In the genomic region with DNA sequence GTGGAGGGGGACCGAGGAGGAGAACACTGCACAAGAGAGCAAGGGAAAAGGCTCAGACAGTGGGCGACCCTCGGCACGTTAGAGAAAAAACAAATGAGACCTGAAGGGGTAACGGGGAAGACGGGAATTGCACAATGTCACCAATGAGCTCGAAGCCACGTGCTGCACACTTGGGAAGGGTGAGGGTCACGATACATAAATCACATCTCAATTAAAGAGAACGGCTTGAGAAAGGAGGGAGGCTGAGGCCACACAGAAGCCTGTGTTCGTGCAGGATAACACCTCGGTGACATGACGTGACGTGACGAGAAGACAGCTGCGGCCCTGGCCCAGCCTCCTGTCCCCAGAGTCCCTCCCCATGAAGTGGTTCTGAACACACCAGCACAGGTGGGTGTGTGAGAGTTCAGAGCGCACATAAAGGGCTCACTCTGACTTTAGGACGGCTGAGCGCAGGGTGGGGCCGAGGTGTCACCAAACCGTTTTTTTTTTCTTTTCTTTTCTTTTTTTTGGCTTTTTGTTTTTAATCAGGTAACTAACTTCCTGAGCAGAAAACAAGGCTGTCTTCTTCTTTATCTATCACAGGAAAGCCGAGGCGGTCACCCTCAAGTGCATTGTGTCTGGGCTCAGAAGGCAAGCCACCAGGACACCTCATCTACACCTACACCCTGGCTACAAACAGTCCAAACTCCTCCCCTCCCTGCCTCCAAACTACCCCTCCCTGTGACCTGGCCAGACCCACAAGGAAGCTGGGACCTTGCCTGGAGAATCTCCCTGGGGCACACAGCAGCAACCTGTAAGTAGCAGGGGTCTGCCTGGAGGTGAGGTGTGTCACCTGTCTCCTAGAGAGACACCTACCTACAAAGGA, we compare ENCODE assay signal across 13 mouse cellular contexts. TPM values are rescaled to one million over a fixed set of nuclear protein-coding genes. Genes with fewer than 3 reads are reported as not detected.
DNase-seq lines count a peak whose midpoint lies in the region; ATAC-seq and TF ChIP-seq lines count a peak whose summit lies in the region.
"Had no signal": no experiment of that assay in that cellular context is flagged by ENCODE, and none has a peak within 500 bp of the region (broad histone marks: within the 10 kb centered on the region; RNA-seq: fewer than 3 reads in every experiment).

No protein-coding gene starts in this region.

- no peaks in the 10 kb centered on the region for H3K36me3 ChIP-seq in kidney, postnatal 0 days (ENCODE audit: insufficient read depth, low read length)
- H3K36me3 ChIP-seq in liver, embryonic 12.5 days = peaks cover 16% of the 10 kb centered on the region
- peaks cover 60% of the 10 kb centered on the region for H3K36me3 ChIP-seq in hindbrain, embryonic 10.5 days
- H3K36me3 ChIP-seq in midbrain, embryonic 14.5 days (ENCODE audit: control insufficient read depth, insufficient read depth, low read length) = no peaks in the 10 kb centered on the region
- H3K36me3 ChIP-seq in lung, postnatal 0 days (ENCODE audit: insufficient read depth, low read length) = no peaks in the 10 kb centered on the region

- no peak overlapping the region for H3K27ac ChIP-seq in kidney, postnatal 0 days
- peak overlapping the region; percentile 98 for H3K27ac ChIP-seq in liver, embryonic 12.5 days
- no peak overlapping the region for H3K27ac ChIP-seq in hindbrain, embryonic 10.5 days
- H3K27ac ChIP-seq in midbrain, embryonic 14.5 days (replicated peaks; ENCODE audit: low read depth, low read length) = no peak overlapping the region
- no peak overlapping the region for H3K27ac ChIP-seq in lung, postnatal 0 days (ENCODE audit: low read length)
- H3K27ac ChIP-seq: midbrain, embryonic 13.5 days had no signal

- no peaks in the 10 kb centered on the region for H3K9me3 ChIP-seq in kidney, postnatal 0 days (replicated peaks; ENCODE audit: low read length)
- H3K9me3 ChIP-seq in liver, embryonic 12.5 days (replicated peaks) = peaks cover 8% of the 10 kb centered on the region
- H3K9me3 ChIP-seq in hindbrain, embryonic 10.5 days = peaks cover 7% of the 10 kb centered on the region; the same call in 1 of the 2 replicates
- H3K9me3 ChIP-seq in midbrain, embryonic 14.5 days (ENCODE audit: control insufficient read depth, low read length) = no peaks in the 10 kb centered on the region
- H3K9me3 ChIP-seq in lung, postnatal 0 days (ENCODE audit: low read length) = no peaks in the 10 kb centered on the region
- H3K9me3 ChIP-seq: midbrain, embryonic 13.5 days had no signal

- no peak for TF ChIP-seq EP300 in lung, postnatal 0 days (IDR thresholded peaks at IDR 0.05)

- peak; percentile 31 for DNase-seq in kidney, postnatal 0 days (ENCODE audit: low spot score)
- no peak for DNase-seq in kidney, postnatal 14 days
- peak; percentile 11 for DNase-seq in ZHBTc4 (ENCODE audit: low read depth, low spot score)
- no peak for DNase-seq in hindbrain, embryonic 10.5 days (ENCODE audit: low spot score)
- no peak for DNase-seq in midbrain, embryonic 14.5 days
- DNase-seq in lung, postnatal 0 days (ENCODE audit: low spot score) = no peak
- DNase-seq: adrenal gland, postnatal 36 days; cerebellum, adult 18-20 months had no signal

- no peaks in the 10 kb centered on the region for H3K27me3 ChIP-seq in kidney, postnatal 0 days (ENCODE audit: insufficient read depth, low read length)
- H3K27me3 ChIP-seq in liver, embryonic 12.5 days (replicated peaks) = no peaks in the 10 kb centered on the region
- no peaks in the 10 kb centered on the region for H3K27me3 ChIP-seq in hindbrain, embryonic 10.5 days (ENCODE audit: insufficient read depth, poor library complexity, severe bottlenecking)
- H3K27me3 ChIP-seq in midbrain, embryonic 14.5 days (ENCODE audit: control insufficient read depth, insufficient read depth, low read length) = no peaks in the 10 kb centered on the region
- no peaks in the 10 kb centered on the region for H3K27me3 ChIP-seq in lung, postnatal 0 days (replicated peaks; ENCODE audit: insufficient read depth, low read length)
- H3K27me3 ChIP-seq: heart, embryonic 12.5 days; midbrain, embryonic 13.5 days; Patski had no signal

- H3K9ac ChIP-seq in kidney, postnatal 0 days (ENCODE audit: low read depth, low read length) = no peak overlapping the region
- H3K9ac ChIP-seq in liver, embryonic 12.5 days = peak overlapping the region; percentile 58
- H3K9ac ChIP-seq in midbrain, embryonic 14.5 days (replicated peaks; ENCODE audit: low read length) = no peak overlapping the region
- H3K9ac ChIP-seq in lung, postnatal 0 days (replicated peaks; ENCODE audit: low read depth) = no peak overlapping the region
- H3K9ac ChIP-seq: heart, embryonic 12.5 days; midbrain, embryonic 13.5 days had no signal

- WGBS in kidney, postnatal 0 days = 39% methylated on average over 23 of the region's 23 CpGs
- WGBS in liver, embryonic 12.5 days (ENCODE audit: insufficient replicate concordance) = 49% methylated on average over 23 of the region's 23 CpGs
- 66% methylated on average over 23 of the region's 23 CpGs for WGBS in hindbrain, embryonic 10.5 days
- 61% methylated on average over 23 of the region's 23 CpGs for WGBS in midbrain, embryonic 14.5 days
- 56% methylated on average over 23 of the region's 23 CpGs for WGBS in lung, postnatal 0 days

- no peak overlapping the region for H3K4me2 ChIP-seq in kidney, postnatal 0 days (ENCODE audit: low read length)
- H3K4me2 ChIP-seq in liver, embryonic 12.5 days = peak overlapping the region; percentile 77
- H3K4me2 ChIP-seq in midbrain, embryonic 14.5 days (ENCODE audit: low read length) = no peak overlapping the region
- no peak overlapping the region for H3K4me2 ChIP-seq in lung, postnatal 0 days (replicated peaks; ENCODE audit: low read depth, low read length)
- H3K4me2 ChIP-seq: heart, embryonic 12.5 days; midbrain, embryonic 13.5 days had no signal

- 0 out of 2 replicates have a peak, but pooled peaks cover 3% of the 10 kb centered on the region for H3K4me1 ChIP-seq in kidney, postnatal 0 days (replicated peaks; ENCODE audit: insufficient read depth, low read length)
- H3K4me1 ChIP-seq in liver, embryonic 12.5 days = peaks cover 94% of the 10 kb centered on the region
- H3K4me1 ChIP-seq in hindbrain, embryonic 10.5 days (replicated peaks) = peaks cover 53% of the 10 kb centered on the region
- H3K4me1 ChIP-seq in midbrain, embryonic 14.5 days (ENCODE audit: control insufficient read depth, insufficient read depth, low read length) = no peaks in the 10 kb centered on the region
- no peaks in the 10 kb centered on the region for H3K4me1 ChIP-seq in lung, postnatal 0 days (ENCODE audit: insufficient read depth, low read depth, low read length)

- no peak overlapping the region for H3K4me3 ChIP-seq in kidney, postnatal 0 days (replicated peaks; ENCODE audit: low read depth, low read length)
- peak overlapping the region; percentile 61 for H3K4me3 ChIP-seq in liver, embryonic 12.5 days
- H3K4me3 ChIP-seq in hindbrain, embryonic 10.5 days = no peak overlapping the region
- no peak overlapping the region for H3K4me3 ChIP-seq in midbrain, embryonic 14.5 days (replicated peaks; ENCODE audit: low read depth, low read length)
- H3K4me3 ChIP-seq in lung, postnatal 0 days (ENCODE audit: low read depth, low read length) = no peak overlapping the region
- H3K4me3 ChIP-seq: heart, embryonic 12.5 days; midbrain, embryonic 13.5 days had no signal

- no peak for TF ChIP-seq CTCF in kidney, postnatal 0 days (IDR thresholded peaks at IDR 0.05; ENCODE audit: low read depth)
- TF ChIP-seq CTCF in lung, postnatal 0 days (IDR thresholded peaks at IDR 0.05) = no peak

- no peak for ATAC-seq in kidney, postnatal 0 days (replicated peaks; ENCODE audit: low FRiP score, low read depth)
- no peak for ATAC-seq in liver, embryonic 12.5 days
- ATAC-seq in neutrophil, adult 5-6 weeks (ENCODE audit: extremely low read depth, insufficient number of reproducible peaks, low FRiP score, poor library complexity, severe bottlenecking) = peak; percentile 51
- ATAC-seq in midbrain, embryonic 14.5 days (ENCODE audit: low FRiP score, low TSS enrichment) = no peak
- no peak for ATAC-seq in lung, postnatal 0 days
- ATAC-seq: midbrain, embryonic 13.5 days had no signal

RNA-seq across cellular contexts. Expression of a gene that starts 12.2 kb away (rescaled TPM):
- polyA plus RNA-seq in kidney, postnatal 0 days (2015; fragmentation: Nextera tagmentation; extraction: Ambion mirVana) = 9.6 and 9.8 TPM in 2 replicates
- polyA plus RNA-seq in liver, embryonic 12.5 days (2016; fragmentation: Nextera tagmentation; extraction: Ambion mirVana) = 16.4 and 17.5 TPM in 2 replicates
- 111 and 119 TPM in 2 replicates for total RNA-seq in neutrophil, adult 5-6 weeks (2017)
- polyA plus RNA-seq in hindbrain, embryonic 10.5 days (2016; fragmentation: Nextera tagmentation; extraction: Ambion mirVana) = 36.8 and 44.1 TPM in 2 replicates
- 20.3 and 24.2 TPM in 2 replicates for polyA plus RNA-seq in midbrain, embryonic 14.5 days (2014; fragmentation: Nextera tagmentation; extraction: Ambion mirVana)
- 6.9 and 7.5 TPM in 2 replicates for polyA plus RNA-seq in lung, postnatal 0 days (2015; fragmentation: Nextera tagmentation; extraction: Ambion mirVana)

Comparison
In these comparisons a context has a peak if more than half of its experiments do, and no peak if none do; other contexts are left out.
1. DNase-seq: peak in kidney, postnatal 0 days (single experiment) and ZHBTc4 (single experiment); none in kidney, postnatal 14 days (single experiment), hindbrain, embryonic 10.5 days (single experiment), midbrain, embryonic 14.5 days (single experiment) and lung, postnatal 0 days (single experiment).